Mouse (Mus musculus): ENCODE measurements around the gene Ceacam19.

- TF ChIP-seq CTCF (IDR thresholded peaks at IDR 0.05): no peak
- TF ChIP-seq EP300 (IDR thresholded peaks at IDR 0.05): no peak
Measured at GRCm38 (mm10) chr7:19842885-19843504, 44.8 kb downstream of the Ceacam19 start.
